Mouse (Mus musculus): ENCODE results near the gene Eml1.

Gene Eml1

GRCm38 (mm10) chr12:108547251-108547875, 176.6 kb downstream of the Eml1 start:
- DNase-seq (ENCODE audit: low spot score), result no peak

GRCm38 (mm10) chr12:108551731-108552130, 181.0 kb downstream of the Eml1 start:
- DNase-seq (ENCODE audit: low spot score), result no peak

GRCm38 (mm10) chr12:108553079-108553478, 182.3 kb downstream of the Eml1 start:
- no peak for DNase-seq (ENCODE audit: low spot score)

- DNase-seq (ENCODE audit: low spot score), result peak; percentile 91
Measured at GRCm38 (mm10) chr12:108554120-108554841, 183.5 kb downstream of the Eml1 start, which contains the start of gene Evl. Gene Evl (plus strand): TSS chr12:108554720.

- no peak for DNase-seq (ENCODE audit: low spot score)
Measured at GRCm38 (mm10) chr12:108554861-108555556, 184.3 kb downstream of the Eml1 start.

GRCm38 (mm10) chr12:108558194-108558593, 187.4 kb downstream of the Eml1 start:
- no peak for DNase-seq (ENCODE audit: low spot score)

- DNase-seq (ENCODE audit: low spot score), result no peak
Measured at GRCm38 (mm10) chr12:108563238-108563637, 192.5 kb downstream of the Eml1 start.

GRCm38 (mm10) chr12:108564910-108565506, 194.3 kb downstream of the Eml1 start:
- no peak for DNase-seq (ENCODE audit: low spot score)

GRCm38 (mm10) chr12:108579156-108579871, 208.6 kb downstream of the Eml1 start:
- no peak for DNase-seq (ENCODE audit: low spot score)

GRCm38 (mm10) chr12:108583775-108584174, 213.0 kb downstream of the Eml1 start:
- DNase-seq (ENCODE audit: low spot score), result no peak
